Mouse (Mus musculus) kidney, adult 2 months (tissue): Measurements from ENCODE around the gene Plekhh1.

Experiments used
- CTCF ChIP-seq: fragments of 200-500 bp; conservative IDR thresholded peaks from 2 replicates; pipeline ENCODE4 v1.5.1; 2011; ENCODE audit warnings: low read depth, mild to moderate bottlenecking, control low read depth, low read length, moderate library complexity, mixed read lengths; ENCODE audit not compliant: insufficient read depth, insufficient read length
- POLR2A ChIP-seq: fragments of 200-500 bp; IDR thresholded peaks from one replicate; pipeline ENCODE4 v1.6.1; 2011; ENCODE audit warnings: low read depth, low read length, control low read depth

DNA sequence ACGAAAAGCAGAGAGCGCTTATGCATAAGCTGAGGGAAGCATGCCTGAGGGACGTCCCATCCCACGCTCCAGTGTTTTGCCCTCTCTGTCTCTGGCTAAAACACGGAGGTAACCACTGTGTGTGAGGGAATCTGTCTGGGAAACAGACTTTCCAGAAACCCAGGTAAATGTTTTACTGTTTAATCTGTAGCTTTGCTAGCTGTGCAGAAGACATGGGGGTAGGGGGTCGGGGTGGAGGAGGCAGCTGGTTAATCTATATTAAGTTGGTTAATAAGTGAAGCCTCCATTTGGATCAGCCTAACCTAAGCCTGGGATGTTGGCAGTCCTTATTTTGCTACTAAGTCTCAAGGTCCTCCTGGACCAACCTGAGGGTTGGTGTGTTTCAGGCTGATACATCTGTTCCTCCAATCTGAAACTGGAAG lies 40.2 kb downstream of the Plekhh1 start:
- no peak for TF ChIP-seq CTCF
- no peak for TF ChIP-seq POLR2A
